Mouse (Mus musculus) stomach, embryonic 14.5 days (tissue): ENCODE data around the gene Vma21. TPM values are rescaled to one million over a fixed set of nuclear protein-coding genes. Genes with fewer than 3 reads are reported as not detected.

ENCODE experiments used
- ATAC-seq: fragments of 200-750 bp; cut with Nextera tagmentation; 2 replicates; pipeline ENCODE4 v1.8.0; 2017; ENCODE audit warnings: low read depth, moderate TSS enrichment; ENCODE audit not compliant: insufficient number of reproducible peaks, insufficient read depth, low FRiP score
- H3K27ac ChIP-seq: fragments of 300-500 bp; sonication (generic); 2 replicates; pipeline ENCODE4 v1.5.1; 2014; ENCODE audit warnings: mild to moderate bottlenecking, low read length, moderate library complexity, mixed read lengths
- H3K27me3 ChIP-seq: fragments of 300-500 bp; sonication (generic); 2 replicates; pipeline ENCODE4 v1.6.1; 2014; ENCODE audit warnings: low read length, control low read depth, mixed read lengths; ENCODE audit not compliant: control insufficient read depth, insufficient read depth
- H3K36me3 ChIP-seq: fragments of 300-500 bp; sonication (generic); 2 replicates; pipeline ENCODE4 v1.6.1; 2014; ENCODE audit warnings: mild to moderate bottlenecking, control low read depth, low read length, moderate library complexity, mixed read lengths; ENCODE audit not compliant: control insufficient read depth, insufficient read depth
- H3K4me1 ChIP-seq: fragments of 300-500 bp; sonication (generic); 2 replicates; pipeline ENCODE4 v1.6.1; 2014; ENCODE audit warnings: low read length, control low read depth, mixed read lengths; ENCODE audit not compliant: control insufficient read depth, insufficient read depth
- H3K4me2 ChIP-seq: fragments of 300-500 bp; sonication (generic); replicated peaks from 2 replicates; pipeline ENCODE4 v1.6.1; 2014; ENCODE audit warnings: low read depth, low read length, control low read depth
- H3K4me3 ChIP-seq: fragments of 300-500 bp; sonication (generic); 2 replicates; pipeline ENCODE4 v1.5.1; 2014; ENCODE audit warnings: low read depth, low read length, control low read depth
- H3K9ac ChIP-seq: fragments of 300-500 bp; sonication (generic); replicated peaks from 2 replicates; pipeline ENCODE4 v1.6.1; 2014; ENCODE audit warnings: low read depth, mild to moderate bottlenecking, control low read depth, low read length, moderate library complexity, mixed read lengths
- H3K9me3 ChIP-seq: fragments of 300-500 bp; sonication (generic); 2 replicates; pipeline ENCODE4 v1.6.1; 2016; ENCODE audit warnings: low read depth, low read length, control low read depth; ENCODE audit not compliant: control insufficient read depth
- WGBS: fragments of 180-500 bp; shearing (Covaris S2); extraction: QIAGEN DNeasy Blood & Tissue Kit; methylation state at CpG from one replicate; pipeline ENCODE4 v1.1.7; 2014; 5-methylcytosine and 5-hydroxymethylcytosine counted together
- polyA plus RNA-seq: library from polyadenylated mRNA; unstranded; fragments of >200 nt; fragmentation: Nextera tagmentation; extraction: Ambion mirVana; gene quantifications from 2 replicates; pipeline ENCODE4 v1.2.1, GENCODE M21; 2014

Gene Vma21
- polyA plus RNA-seq, 1 experiment from 2014 or later: 36.6 TPM

DNA sequence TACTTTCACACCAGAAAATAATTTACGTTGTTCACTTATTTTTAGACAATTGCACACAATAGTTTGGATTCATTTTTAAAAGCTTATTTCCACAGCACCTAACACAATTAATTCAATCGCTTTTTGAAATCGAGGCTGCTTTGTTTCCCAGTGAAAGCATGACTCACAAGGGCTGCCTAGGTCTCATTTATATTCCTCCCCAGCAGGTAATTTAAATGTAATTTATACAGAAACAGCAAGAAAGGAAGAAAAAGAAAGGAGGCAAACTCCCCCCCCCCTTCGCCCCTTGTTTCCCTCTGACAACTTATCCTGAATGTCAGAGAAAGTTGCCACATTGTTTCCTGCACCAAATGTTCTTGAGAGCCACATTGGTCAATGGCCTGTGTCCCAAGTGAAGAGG lies 23.2 kb downstream of the Vma21 start:
- Histone ChIP-seq H3K27me3 (no peaks in the 10 kb centered on the region), H3K4me1 (no peaks in the 10 kb centered on the region), H3K27ac (no peak overlapping the region), H3K4me3 (no peak overlapping the region), H3K4me2 (no peak overlapping the region), H3K9me3 (no peaks in the 10 kb centered on the region), H3K36me3 (no peaks in the 10 kb centered on the region), H3K9ac (no peak overlapping the region)
- ATAC-seq: no peak
- 72% methylated on average over 4 of the region's 4 CpGs for WGBS

DNA sequence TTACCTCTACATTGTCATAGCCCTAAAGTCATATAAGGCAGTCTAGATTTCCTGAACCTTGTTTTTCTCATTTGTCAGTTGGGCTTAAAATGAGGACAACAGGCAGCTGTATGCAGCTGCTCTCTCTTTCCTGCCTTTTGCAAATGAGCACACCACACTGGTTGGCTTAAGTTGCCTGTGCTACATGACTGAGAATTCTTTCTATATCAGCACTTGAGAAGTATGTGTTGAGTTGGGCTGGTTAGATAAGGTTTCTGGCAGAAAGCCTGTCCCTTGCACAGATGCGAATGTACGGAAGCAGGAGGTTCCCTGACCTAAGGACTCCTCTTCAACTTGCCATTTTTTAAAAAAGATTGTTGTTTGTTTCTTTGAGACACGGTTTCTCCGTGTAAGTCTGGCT lies 31.0 kb downstream of the Vma21 start:
- no peak overlapping the region for H3K9ac ChIP-seq
- ATAC-seq: no peak
- no peaks in the 10 kb centered on the region for H3K27me3 ChIP-seq
- no peaks in the 10 kb centered on the region for H3K4me1 ChIP-seq
- no peaks in the 10 kb centered on the region for H3K9me3 ChIP-seq
- 75% methylated on average over 4 of the region's 4 CpGs for WGBS
- H3K27ac ChIP-seq: no peak overlapping the region
- H3K4me2 ChIP-seq: no peak overlapping the region
- no peak overlapping the region for H3K4me3 ChIP-seq
- no peaks in the 10 kb centered on the region for H3K36me3 ChIP-seq

DNA sequence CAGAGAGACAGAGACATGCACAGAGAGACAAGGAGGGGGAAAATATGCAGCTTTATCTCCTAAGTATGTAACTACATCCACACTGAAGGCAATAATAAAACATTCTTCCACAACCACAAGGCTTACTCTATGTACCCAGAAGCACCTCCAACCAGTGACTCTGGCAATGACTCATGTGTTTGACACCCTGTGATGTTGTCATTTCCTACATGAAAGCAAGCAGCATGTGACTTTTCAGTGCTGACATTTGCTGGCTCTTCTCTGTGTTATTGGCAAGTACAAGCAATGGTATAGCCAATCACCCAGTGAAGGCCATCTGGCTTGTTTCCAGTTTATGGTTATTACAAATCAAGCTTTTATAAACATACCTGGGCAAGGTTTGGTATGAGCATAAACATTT lies 38.1 kb downstream of the Vma21 start:
- ATAC-seq: no peak
- Histone ChIP-seq H3K4me1 (no peaks in the 10 kb centered on the region), H3K27me3 (no peaks in the 10 kb centered on the region), H3K4me3 (no peak overlapping the region), H3K9ac (no peak overlapping the region), H3K27ac (no peak overlapping the region), H3K36me3 (no peaks in the 10 kb centered on the region), H3K4me2 (no peak overlapping the region), H3K9me3 (no peaks in the 10 kb centered on the region)

Other genes starting within 250 kb of the Vma21 start
- 2.5 and 3.9 TPM in 2 replicates for gene Gpr50, start 152.3 kb upstream of the Vma21 start, polyA plus RNA-seq
- 0.21 TPM in 1 of 2 replicates, not detected in the other for gene Gm1141, start 105.1 kb downstream of the Vma21 start, polyA plus RNA-seq
- 12.0 and 13.9 TPM in 2 replicates for gene Prrg3, start 146.7 kb downstream of the Vma21 start, polyA plus RNA-seq
- not detected in 2 replicates for gene Fate1, start 157.1 kb downstream of the Vma21 start, polyA plus RNA-seq
- gene Cnga2, start 175.9 kb downstream of the Vma21 start, polyA plus RNA-seq: 0.15 and 0.26 TPM in 2 replicates